Mouse (Mus musculus): ENCODE results near the gene Tenm3.

- TF ChIP-seq EP300 (IDR thresholded peaks at IDR 0.05; ENCODE audit: low read depth) (no peak), CTCF (IDR thresholded peaks at IDR 0.05; ENCODE audit: low read depth) (no peak)
Measured at GRCm38 (mm10) chr8:48704885-48705515, 138.8 kb downstream of the Tenm3 start.
